Mouse (Mus musculus): ENCODE results near the gene Sema6b. TPM values are rescaled to one million over a fixed set of nuclear protein-coding genes. Genes with fewer than 3 reads are reported as not detected.

The Sema6b gene
- polyA plus RNA-seq (2014; fragmentation: Nextera tagmentation; extraction: Ambion mirVana): 9.4 and 12.1 TPM in 2 replicates

DNA sequence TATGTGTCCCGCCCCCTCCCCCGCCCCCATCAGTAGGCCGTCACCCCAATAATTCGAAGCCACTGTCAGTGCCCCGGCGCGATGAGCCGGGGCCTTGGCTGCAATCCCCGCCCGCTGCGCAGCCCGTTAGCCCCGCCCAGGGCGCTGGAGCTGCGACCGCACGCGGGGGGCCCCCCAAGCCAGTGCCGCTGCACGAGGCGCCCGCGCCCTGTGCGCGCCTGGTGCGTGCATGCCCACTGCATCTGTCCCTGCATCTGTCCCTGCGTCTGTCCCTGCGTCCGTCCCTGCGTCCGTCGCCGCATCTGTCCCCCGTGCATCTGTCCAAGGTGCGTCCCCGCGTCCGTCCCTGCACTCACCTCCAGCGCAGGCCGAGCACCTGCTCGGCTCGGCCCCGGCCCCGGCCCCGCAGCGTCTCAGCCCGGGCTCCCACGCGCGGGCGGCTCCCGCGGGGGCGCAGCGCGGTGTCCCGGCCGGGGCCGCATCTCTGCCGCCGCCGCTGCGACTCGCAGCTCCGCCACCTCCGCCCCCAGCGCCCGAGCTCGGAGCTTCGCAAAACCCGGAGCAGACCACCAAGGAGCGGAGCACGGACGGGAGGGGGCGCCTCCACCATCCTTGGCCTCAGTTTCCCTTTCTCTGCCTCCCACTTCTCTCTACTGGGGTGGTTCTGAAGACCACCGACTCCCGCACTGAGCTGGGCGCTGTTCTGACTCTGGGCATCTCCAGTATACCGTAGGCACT, at the start of gene Sema6b:
Gene Sema6b, minus strand, starts transcription at position 486 of the 738 bp plus-strand sequence.
- ATAC-seq (peak; percentile 52), DNase-seq (ENCODE audit: low spot score) (peak; percentile 79)
- no peaks in the 10 kb centered on the region for H3K36me3 ChIP-seq (ENCODE audit: control insufficient read depth, insufficient read depth, low read length)
- H3K27me3 ChIP-seq (replicated peaks; ENCODE audit: control insufficient read depth, insufficient read depth, low read length): peaks cover 19% of the 10 kb centered on the region
- H3K4me2 ChIP-seq (ENCODE audit: low read length): peak within 1 kb of the TSS; percentile 91
- peak within 1 kb of the TSS; percentile 63 for H3K27ac ChIP-seq (ENCODE audit: low read depth, low read length)
- WGBS: 1% methylated on average over 69 of the region's 79 CpGs
- no peaks in the 10 kb centered on the region for H3K9me3 ChIP-seq (replicated peaks; ENCODE audit: control insufficient read depth, low read length)
- H3K9ac ChIP-seq (ENCODE audit: low read length): peak within 1 kb of the TSS; percentile 81
- H3K4me3 ChIP-seq (ENCODE audit: low read depth, low read length): peak within 1 kb of the TSS; percentile 85
- peaks cover 13% of the 10 kb centered on the region for H3K4me1 ChIP-seq (ENCODE audit: control insufficient read depth, insufficient read depth, low read length)

DNA sequence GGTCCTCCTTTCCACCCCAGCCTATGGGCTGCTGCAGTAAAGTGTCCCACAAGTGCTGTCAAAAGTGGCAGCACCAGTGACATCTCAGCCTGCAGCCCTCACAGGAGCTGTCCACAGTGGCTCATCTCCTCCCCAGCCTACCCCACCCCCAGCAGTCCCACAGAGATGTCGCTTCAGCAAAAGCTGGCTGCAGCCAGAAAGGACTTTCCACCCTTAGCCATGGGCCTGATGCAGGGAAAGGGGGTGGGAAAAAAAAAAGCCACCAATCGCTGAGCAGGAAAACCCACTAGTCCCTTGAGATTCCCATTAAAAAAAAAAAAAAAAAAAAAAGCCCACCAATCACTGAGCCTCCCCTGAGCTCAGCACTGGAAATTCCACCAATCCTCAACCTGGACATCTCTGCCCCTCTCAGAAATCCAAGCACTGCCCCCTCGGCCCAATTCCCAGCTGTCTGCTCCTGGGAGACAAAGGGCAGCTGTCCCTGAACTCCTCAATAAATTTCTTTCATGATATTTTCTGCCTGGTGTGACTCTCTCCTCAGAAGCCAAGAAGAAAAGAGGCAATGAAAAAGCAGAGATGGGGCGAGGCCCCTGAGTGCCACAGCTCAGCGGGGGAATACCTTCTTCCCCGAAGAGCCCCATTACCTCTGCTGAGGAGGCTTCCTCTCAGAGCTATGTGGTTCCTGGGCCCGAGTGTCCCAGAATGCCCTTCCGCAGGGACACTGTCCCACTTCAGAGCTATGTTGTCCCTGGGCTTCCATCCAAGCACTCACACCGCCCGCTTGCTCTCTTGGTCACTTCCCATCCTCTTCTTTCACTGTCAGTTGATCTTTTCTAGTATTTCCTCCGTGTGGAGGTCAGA, 45.4 kb upstream of the Sema6b start:
- peaks cover 59% of the 10 kb centered on the region for H3K36me3 ChIP-seq (ENCODE audit: control insufficient read depth, insufficient read depth, low read length)
- no peaks in the 10 kb centered on the region for H3K27me3 ChIP-seq (replicated peaks; ENCODE audit: control insufficient read depth, insufficient read depth, low read length)
- H3K4me2 ChIP-seq (ENCODE audit: low read length): no peak overlapping the region
- 47% methylated on average over 11 of the region's 11 CpGs for WGBS
- H3K4me1 ChIP-seq (ENCODE audit: control insufficient read depth, insufficient read depth, low read length): peaks cover 7% of the 10 kb centered on the region
- peak overlapping the region; percentile 39; the same call in 1 of the 2 replicates for H3K27ac ChIP-seq (ENCODE audit: low read depth, low read length)
- no peak overlapping the region for H3K4me3 ChIP-seq (ENCODE audit: low read depth, low read length)
- H3K9me3 ChIP-seq (replicated peaks; ENCODE audit: control insufficient read depth, low read length): no peaks in the 10 kb centered on the region
- peak; percentile 23 for DNase-seq (ENCODE audit: low spot score)
- no peak for ATAC-seq
- peak overlapping the region; percentile 8; the same call in 1 of the 2 replicates for H3K9ac ChIP-seq (ENCODE audit: low read length)

- DNase-seq (ENCODE audit: low spot score): peak; percentile 97
- H3K36me3 ChIP-seq (ENCODE audit: control insufficient read depth, insufficient read depth, low read length): peaks cover 57% of the 10 kb centered on the region
Observed at GRCm38 (mm10) chr17:56183658-56184103, 43.5 kb upstream of the Sema6b start, which contains the start of gene Mydgf. TSS of gene Mydgf (minus strand) at chr17:56183920.

DNA sequence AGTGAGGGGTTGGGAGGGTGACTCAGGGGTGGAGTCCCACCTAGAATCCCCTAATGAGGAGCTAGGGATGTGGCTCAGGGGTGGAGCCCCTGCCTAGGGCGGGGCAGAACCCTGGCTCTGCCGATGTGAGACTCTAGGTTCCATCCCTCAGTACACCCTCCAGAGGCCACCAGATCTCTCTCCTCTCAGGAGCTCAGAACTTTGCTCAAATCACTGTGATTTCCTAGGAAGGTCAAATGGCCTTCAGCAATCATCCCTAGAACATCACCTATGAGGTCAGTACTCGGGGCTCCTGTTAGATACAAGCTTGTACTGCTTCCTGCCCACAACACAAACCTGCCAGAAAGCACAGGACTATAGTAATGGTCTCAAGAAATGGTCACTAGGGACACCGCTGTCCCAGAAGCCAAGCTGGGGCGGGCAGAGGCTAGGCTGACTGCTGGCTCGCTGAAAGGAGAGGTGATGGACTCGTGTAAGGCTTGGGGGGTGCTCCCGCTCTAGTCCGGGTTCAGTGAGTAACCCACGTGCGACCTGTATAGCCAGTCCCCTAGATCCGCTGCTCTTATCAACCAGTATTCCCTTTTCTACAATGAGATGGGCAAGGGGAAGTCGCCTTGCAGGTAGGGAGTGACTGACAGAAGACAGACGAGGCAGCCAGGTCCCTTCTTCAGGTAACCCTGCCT, 43.0 kb upstream of the Sema6b start:
- DNase-seq (ENCODE audit: low spot score) (no peak), ATAC-seq (peak; percentile 33; the same call in 1 of the 2 replicates)
- Histone ChIP-seq H3K27ac (ENCODE audit: low read depth, low read length) (peak overlapping the region; percentile 52; the same call in 1 of the 2 replicates), H3K9me3 (replicated peaks; ENCODE audit: control insufficient read depth, low read length) (no peaks in the 10 kb centered on the region), H3K36me3 (ENCODE audit: control insufficient read depth, insufficient read depth, low read length) (peaks cover 53% of the 10 kb centered on the region), H3K4me1 (ENCODE audit: control insufficient read depth, insufficient read depth, low read length) (peaks cover 7% of the 10 kb centered on the region), H3K27me3 (replicated peaks; ENCODE audit: control insufficient read depth, insufficient read depth, low read length) (no peaks in the 10 kb centered on the region), H3K4me3 (ENCODE audit: low read depth, low read length) (peak overlapping the region; percentile 74), H3K9ac (ENCODE audit: low read length) (peak overlapping the region; percentile 77), H3K4me2 (ENCODE audit: low read length) (peak overlapping the region; percentile 84)
- WGBS: under 1% methylated on average over 14 of the region's 14 CpGs

More at GRCm38 (mm10) chr17:56183658-56184103, 43.5 kb upstream of the Sema6b start, which contains the start of gene Mydgf:
- peak; percentile 98 for ATAC-seq
- Histone ChIP-seq H3K27me3 (replicated peaks; ENCODE audit: control insufficient read depth, insufficient read depth, low read length) (no peaks in the 10 kb centered on the region), H3K9me3 (replicated peaks; ENCODE audit: control insufficient read depth, low read length) (no peaks in the 10 kb centered on the region), H3K4me1 (ENCODE audit: control insufficient read depth, insufficient read depth, low read length) (peaks cover 7% of the 10 kb centered on the region), H3K27ac (ENCODE audit: low read depth, low read length) (peak within 1 kb of the TSS; percentile 52; the same call in 1 of the 2 replicates), H3K4me2 (ENCODE audit: low read length) (peak within 1 kb of the TSS; percentile 84), H3K4me3 (ENCODE audit: low read depth, low read length) (peak within 1 kb of the TSS; percentile 74), H3K9ac (ENCODE audit: low read length) (peak within 1 kb of the TSS; percentile 77)
- WGBS: under 1% methylated on average over 47 of the region's 47 CpGs

DNA sequence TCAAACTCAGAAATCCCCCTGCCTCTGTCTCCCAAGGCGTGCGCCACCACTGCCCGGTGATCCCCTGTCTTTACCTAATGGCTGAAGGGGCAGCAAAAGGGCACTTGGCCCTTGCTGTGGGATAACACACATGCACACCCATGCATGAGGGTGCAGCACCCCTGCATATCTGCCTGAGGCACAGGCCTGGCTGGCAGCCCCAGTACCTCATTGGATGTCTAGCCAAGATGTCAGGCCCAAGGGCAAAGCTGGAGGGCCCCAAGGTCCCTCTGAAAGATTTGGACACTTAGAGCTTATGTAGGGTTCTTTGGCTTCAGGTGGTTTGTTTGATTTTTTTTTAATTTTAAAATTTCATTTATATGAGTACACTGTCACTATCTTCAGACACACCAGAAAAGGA, 35.3 kb upstream of the Sema6b start:
- Histone ChIP-seq H3K27ac (ENCODE audit: low read depth, low read length) (no peak overlapping the region), H3K4me1 (ENCODE audit: control insufficient read depth, insufficient read depth, low read length) (no peaks in the 10 kb centered on the region), H3K27me3 (replicated peaks; ENCODE audit: control insufficient read depth, insufficient read depth, low read length) (no peaks in the 10 kb centered on the region), H3K9ac (ENCODE audit: low read length) (no peak overlapping the region), H3K4me2 (ENCODE audit: low read length) (no peak overlapping the region), H3K9me3 (replicated peaks; ENCODE audit: control insufficient read depth, low read length) (no peaks in the 10 kb centered on the region), H3K4me3 (ENCODE audit: low read depth, low read length) (no peak overlapping the region), H3K36me3 (ENCODE audit: control insufficient read depth, insufficient read depth, low read length) (peaks cover 57% of the 10 kb centered on the region)
- 96% methylated on average over 3 of the region's 3 CpGs for WGBS
- no peak for ATAC-seq
- DNase-seq (ENCODE audit: low spot score): no peak

DNA sequence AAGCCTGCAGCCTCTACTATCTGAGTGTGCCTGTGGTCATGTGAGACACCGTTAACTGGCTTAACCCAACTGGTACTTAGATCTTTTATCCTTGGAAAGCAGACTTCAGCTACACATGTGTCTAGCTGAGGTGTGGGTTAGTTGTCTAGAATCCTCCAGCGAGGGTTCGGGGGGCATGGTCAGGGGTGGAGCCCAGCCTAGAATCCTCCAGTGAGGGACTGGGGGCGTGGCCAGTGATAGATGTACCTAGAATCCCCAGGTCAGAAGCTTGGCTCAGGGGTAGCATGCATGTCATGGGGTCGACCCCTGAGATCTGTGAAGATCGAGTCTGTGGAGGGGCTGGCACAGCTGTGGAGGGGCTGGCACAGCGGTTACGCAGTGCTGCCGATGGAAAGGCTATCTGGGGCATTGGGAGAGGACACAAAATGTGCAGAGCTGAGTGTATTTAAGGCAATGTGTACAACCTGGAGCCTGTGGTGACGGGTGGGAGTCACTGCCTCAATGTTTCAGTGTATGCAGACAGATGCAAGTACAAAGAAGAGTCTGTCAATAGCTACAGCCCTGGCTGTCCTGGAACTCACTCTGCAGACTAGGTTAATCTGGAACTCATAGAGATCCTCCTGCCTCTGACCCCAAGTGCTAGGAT, 33.4 kb upstream of the Sema6b start:
- no peaks in the 10 kb centered on the region for H3K9me3 ChIP-seq (replicated peaks; ENCODE audit: control insufficient read depth, low read length)
- no peak overlapping the region for H3K27ac ChIP-seq (ENCODE audit: low read depth, low read length)
- no peaks in the 10 kb centered on the region for H3K4me1 ChIP-seq (ENCODE audit: control insufficient read depth, insufficient read depth, low read length)
- no peak overlapping the region for H3K9ac ChIP-seq (ENCODE audit: low read length)
- no peak; the same call in 1 of the 2 replicates for ATAC-seq
- no peak overlapping the region for H3K4me2 ChIP-seq (ENCODE audit: low read length)
- DNase-seq (ENCODE audit: low spot score): no peak
- WGBS: 58% methylated on average over 10 of the region's 10 CpGs
- H3K4me3 ChIP-seq (ENCODE audit: low read depth, low read length): no peak overlapping the region
- peaks cover 42% of the 10 kb centered on the region for H3K36me3 ChIP-seq (ENCODE audit: control insufficient read depth, insufficient read depth, low read length)
- H3K27me3 ChIP-seq (replicated peaks; ENCODE audit: control insufficient read depth, insufficient read depth, low read length): no peaks in the 10 kb centered on the region

- Histone ChIP-seq H3K9ac (ENCODE audit: low read length) (no peak overlapping the region), H3K27ac (ENCODE audit: low read depth, low read length) (no peak overlapping the region), H3K9me3 (replicated peaks; ENCODE audit: control insufficient read depth, low read length) (no peaks in the 10 kb centered on the region), H3K36me3 (ENCODE audit: control insufficient read depth, insufficient read depth, low read length) (peaks cover 27% of the 10 kb centered on the region), H3K4me3 (ENCODE audit: low read depth, low read length) (no peak overlapping the region), H3K4me2 (ENCODE audit: low read length) (no peak overlapping the region), H3K4me1 (ENCODE audit: control insufficient read depth, insufficient read depth, low read length) (no peaks in the 10 kb centered on the region), H3K27me3 (replicated peaks; ENCODE audit: control insufficient read depth, insufficient read depth, low read length) (no peaks in the 10 kb centered on the region)
- no peak for DNase-seq (ENCODE audit: low spot score)
- 93% methylated on average over 17 of the region's 17 CpGs for WGBS
- no peak for ATAC-seq
Observed at GRCm38 (mm10) chr17:56171881-56172280, 31.7 kb upstream of the Sema6b start.

- no peaks in the 10 kb centered on the region for H3K9me3 ChIP-seq (replicated peaks; ENCODE audit: control insufficient read depth, low read length)
- WGBS: 85% methylated on average over 9 of the region's 9 CpGs
- peaks cover 23% of the 10 kb centered on the region for H3K36me3 ChIP-seq (ENCODE audit: control insufficient read depth, insufficient read depth, low read length)
- H3K27me3 ChIP-seq (replicated peaks; ENCODE audit: control insufficient read depth, insufficient read depth, low read length): no peaks in the 10 kb centered on the region
- no peak overlapping the region for H3K27ac ChIP-seq (ENCODE audit: low read depth, low read length)
- DNase-seq (ENCODE audit: low spot score) (no peak), ATAC-seq (no peak)
- H3K4me1 ChIP-seq (ENCODE audit: control insufficient read depth, insufficient read depth, low read length): no peaks in the 10 kb centered on the region
- H3K4me3 ChIP-seq (ENCODE audit: low read depth, low read length): no peak overlapping the region
- no peak overlapping the region for H3K4me2 ChIP-seq (ENCODE audit: low read length)
- no peak overlapping the region for H3K9ac ChIP-seq (ENCODE audit: low read length)
Observed at GRCm38 (mm10) chr17:56171456-56171855, 31.3 kb upstream of the Sema6b start.
